Mouse (Mus musculus) urinary bladder, postnatal 4 days (tissue): ENCODE data around the gene Ltbp4.

Experiments used
- DNase-seq, 2 experiments: peaks; one replicate each; pipeline ENCODE4 v3.0.0; 2021 to 2022; ENCODE audit warnings: low spot score in 2 of 2

Ltbp4 gene

DNA sequence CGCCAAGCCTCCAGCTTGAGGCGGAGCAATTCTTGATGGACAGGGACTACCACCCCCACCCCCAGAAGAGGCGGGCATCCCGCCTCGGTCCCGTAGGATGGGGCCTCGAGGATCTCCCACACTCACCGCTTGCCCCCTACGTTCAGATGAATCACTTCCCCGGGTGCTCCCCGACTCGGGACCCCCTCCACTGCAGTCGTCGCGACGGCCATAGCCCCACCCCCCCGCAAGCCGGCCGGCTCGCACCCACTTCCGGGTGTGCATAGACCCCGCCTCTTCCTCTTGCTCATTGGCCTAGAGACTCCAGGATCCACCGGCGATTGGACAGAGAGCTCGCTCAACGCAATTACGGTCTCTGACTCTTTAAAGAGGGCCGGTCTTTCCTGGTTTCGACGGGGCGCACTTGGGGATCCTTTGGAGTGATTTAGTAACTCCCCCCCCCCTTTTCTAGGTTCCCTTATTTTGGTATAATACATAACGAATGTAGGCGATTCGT is 18.3 kb upstream of the Ltbp4 start, which contains the start of gene Shkbp1:
Gene Shkbp1 (minus strand): TSS at position 275 of the 496 bp plus-strand sequence.
- peak; percentile 79 to 87 for DNase-seq

DNA sequence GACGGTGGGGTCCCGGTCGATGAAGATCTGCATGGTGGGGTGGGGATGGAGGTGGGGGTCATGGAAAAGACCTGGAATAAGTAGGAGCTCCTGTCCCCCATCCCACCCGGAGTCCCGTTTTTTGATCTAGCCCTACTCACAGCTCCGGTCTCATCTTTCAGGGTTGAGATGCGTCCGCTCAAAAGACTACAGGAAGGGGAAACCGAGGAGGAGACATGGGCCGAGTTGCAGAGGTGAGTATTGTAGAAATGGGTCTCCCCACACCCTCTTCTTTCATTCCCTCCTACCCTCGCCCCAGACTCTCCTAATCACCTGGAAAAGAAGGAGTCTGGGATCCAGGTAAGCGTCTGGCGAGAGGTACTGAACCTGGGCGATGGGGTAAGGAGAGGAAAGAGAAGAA is 17.8 kb upstream of the Ltbp4 start:
- no peak for DNase-seq

- no peak for DNase-seq
Observed at GRCm38 (mm10) chr7:27354783-27355182, 17.3 kb upstream of the Ltbp4 start.

DNA sequence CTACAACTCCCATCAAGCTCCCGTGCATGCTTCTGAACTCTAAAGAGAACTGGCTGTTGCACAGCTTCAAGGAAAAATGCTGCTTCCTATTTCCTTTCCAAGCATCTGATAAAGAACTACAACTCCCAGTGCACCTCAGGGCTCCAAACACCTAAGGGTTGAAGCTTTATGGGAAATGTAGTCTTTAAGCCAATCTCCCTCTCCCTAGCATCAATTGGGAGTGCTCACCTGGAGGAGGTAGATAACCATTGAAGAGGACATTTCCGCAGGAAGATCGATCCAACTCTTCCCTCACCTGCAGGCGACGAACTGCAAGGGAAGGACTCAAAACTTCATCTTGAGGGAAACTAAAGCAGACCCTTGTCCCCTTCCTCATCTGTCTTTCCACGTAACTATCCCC is 16.7 kb upstream of the Ltbp4 start:
- no peak for DNase-seq

DNA sequence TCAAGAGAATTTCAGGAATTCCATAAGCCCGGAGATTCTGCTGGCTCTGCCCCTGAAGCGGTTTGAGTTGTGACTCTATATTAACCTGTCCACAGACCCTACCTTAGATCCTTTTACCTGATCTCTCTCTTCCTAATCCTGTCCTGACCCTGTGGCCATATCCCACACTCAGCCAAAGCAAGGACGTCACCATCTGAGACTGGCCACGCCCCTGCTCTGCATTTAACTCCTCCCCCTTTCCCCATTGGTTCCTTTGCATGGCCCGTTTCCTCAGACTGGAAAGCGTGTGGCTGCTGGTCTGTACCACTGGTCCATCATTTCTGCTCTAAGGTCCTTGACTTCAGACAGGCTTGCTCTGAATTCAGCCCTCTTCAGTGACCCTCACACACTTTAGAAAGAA is 8.0 kb upstream of the Ltbp4 start:
- no peak for DNase-seq

- DNase-seq: no peak
Observed at GRCm38 (mm10) chr7:27342595-27342994, 5.1 kb upstream of the Ltbp4 start.

DNA sequence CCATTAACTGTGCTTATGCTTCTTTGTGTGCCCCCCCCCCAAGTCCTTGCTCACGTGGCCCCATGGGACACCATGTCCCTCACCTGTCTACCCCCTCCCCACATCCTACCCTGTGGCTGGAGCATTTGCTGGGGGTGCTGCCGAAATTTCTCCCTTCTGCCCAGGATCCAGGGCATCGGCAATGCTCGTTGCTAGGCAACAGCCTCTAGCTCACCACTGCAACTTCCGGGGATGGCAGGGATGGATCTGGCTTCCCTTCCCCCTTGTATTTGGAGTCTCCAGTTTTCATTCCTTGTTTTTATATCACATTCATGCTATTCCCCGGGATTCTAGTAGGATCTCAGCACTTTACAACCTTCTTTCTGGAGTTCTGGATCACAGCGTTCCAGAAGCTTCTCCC is 2.0 kb upstream of the Ltbp4 start:
- no peak for DNase-seq

DNA sequence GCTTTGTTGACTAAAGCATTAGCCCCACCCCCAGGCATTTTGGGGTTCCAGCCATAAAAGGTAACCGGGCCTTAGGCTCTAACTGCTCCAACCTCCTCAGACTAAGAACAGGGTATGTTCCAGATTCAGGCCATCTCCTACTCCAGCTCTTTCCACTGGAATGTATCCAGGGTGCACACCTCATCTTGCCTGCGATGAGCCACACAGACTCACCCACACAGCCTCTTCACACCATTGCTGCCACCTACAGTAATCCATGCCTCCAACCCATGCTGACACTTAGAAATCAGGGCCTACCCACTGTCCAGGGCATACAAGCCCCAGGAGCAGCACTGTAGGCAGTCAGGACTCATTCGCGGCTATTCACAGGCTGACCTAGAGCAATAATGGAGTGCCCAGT is 1.6 kb upstream of the Ltbp4 start:
- no peak for DNase-seq

DNA sequence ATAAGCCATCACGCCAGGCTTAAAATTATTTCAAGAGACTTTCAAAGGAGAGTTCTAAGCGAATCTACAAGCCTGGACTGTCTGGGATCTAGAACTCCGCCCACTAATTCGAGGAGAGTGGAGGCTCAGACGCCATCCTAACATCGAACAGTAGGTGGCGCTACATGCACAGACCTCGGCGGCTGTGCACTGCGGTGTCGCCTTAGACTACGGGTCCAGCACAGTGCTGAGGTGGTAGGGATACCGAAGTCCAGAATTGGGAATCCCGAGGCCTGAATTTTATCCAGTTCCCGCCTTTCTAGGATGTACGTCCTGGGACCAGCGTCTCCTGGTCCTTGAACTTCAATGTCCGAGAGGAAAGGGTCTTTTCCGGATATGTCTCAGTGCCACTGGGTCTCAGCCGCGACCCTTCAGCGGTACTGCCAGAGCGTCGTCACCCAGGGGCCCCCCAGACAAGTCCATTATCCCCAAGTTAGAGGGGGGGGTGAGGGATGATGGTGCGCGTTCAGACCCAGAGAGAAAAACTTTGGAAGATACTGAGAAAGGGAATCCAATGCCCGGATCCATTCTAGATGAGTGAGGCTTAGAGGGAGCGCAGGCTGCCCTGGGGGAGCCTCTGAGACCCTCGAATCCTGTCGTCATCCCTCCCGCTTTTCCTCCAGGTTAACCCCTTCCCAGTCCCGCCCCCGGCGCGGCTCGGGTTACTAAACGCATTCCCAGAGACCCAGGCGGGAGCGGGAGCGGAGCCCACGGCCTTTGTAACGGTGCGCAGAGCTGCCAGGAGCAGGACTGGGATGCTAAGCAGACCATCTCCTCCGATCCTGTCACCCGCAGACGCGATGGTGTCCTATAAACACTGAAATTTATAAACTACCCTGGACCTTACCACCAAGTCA is 1.3 kb downstream of the Ltbp4 start:
- DNase-seq: peak; percentile 83 to 91

GRCm38 (mm10) chr7:27335011-27335720 is 2.3 kb downstream of the Ltbp4 start:
- DNase-seq: no peak

DNA sequence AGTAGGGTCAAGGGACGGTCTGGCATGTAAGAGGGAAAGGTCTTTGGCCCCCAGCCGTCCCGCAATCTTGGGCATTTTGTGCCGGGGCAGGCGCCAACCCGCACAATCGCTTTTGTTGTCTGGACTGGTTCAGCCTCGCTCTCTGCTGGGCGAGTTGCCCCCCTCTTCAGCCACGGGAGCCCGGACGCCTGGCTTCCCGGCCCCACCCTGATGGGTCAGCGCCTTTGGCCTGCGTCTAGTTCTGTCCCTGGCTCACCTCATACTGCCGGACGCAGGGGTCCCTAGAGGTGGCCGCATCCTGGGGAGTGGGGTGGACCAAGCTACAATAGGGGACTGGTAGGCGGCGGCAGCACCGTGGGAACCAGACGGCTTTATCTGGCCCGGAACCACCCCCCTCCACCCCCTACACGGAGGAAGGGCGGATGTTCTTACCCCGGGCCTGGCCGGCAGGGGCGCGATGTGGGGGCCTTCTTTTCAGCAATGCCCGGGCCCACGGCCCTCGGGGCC is 3.0 kb downstream of the Ltbp4 start:
- DNase-seq: no peak

DNA sequence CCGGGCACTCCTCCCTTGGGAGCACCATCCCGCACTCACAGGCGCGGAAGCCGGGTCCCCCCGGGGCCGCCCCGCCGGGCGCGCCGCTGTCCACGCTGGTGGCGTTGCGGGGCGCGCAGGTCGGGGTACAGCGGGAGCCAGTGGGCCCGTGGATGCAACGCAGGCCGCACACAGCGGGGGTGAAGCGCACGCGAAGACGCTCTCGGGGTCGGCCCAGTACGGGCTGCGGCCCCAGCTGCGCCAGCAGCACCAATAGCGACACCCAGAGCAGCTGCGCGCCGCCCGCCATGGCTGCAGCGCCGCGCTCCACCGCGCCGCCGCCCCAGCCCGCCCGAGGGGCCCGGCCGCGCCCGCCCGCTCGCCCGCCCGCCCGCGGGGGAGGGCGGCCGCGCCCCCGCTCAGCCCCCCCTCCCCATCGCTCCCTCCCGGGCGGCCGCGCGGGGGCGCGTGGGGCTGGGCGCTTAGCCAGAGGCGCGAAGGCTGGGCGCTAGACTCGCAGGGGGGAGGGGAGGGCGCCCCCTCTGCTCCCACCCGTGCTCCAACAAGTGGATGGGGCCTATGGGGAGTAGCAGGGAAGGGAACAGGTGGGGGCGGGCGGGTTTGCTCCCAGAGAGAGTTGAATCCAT is 4.1 kb downstream of the Ltbp4 start:
- DNase-seq: peak in 1 of 2 experiments; percentile 55

GRCm38 (mm10) chr7:27332353-27333199 is 4.9 kb downstream of the Ltbp4 start:
- peak; percentile 85 to 91 for DNase-seq

DNA sequence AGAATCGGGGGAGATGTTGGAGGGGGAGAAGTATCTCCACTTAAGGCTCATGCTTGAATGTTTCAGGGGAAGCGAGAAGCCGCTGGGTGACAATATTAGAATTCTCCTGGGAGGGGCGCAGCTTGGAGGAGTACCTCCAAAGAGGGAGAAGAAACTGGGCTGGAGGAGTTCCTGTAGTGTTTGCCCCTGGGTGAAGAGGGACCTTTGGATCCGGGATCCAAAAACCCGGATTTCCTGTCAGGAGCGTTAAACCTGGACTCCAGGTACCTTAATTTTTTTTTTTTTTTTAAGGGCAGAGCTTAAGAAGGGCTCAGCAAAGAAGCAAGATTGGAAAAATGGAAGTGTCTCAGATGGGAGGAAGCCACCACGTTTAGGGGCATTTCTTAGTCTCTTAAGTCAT is 5.6 kb downstream of the Ltbp4 start:
- no peak for DNase-seq

GRCm38 (mm10) chr7:27331541-27331851 is 6.0 kb downstream of the Ltbp4 start:
- no peak for DNase-seq

- DNase-seq: peak; percentile 95 to 96
Observed at GRCm38 (mm10) chr7:27330709-27331540, 6.6 kb downstream of the Ltbp4 start.

GRCm38 (mm10) chr7:27329981-27330380 is 7.5 kb downstream of the Ltbp4 start:
- DNase-seq: no peak

- DNase-seq: peak; percentile 71 to 91
Observed at GRCm38 (mm10) chr7:27329326-27329947, 8.1 kb downstream of the Ltbp4 start.

GRCm38 (mm10) chr7:27328648-27329047 is 8.8 kb downstream of the Ltbp4 start:
- no peak for DNase-seq

DNA sequence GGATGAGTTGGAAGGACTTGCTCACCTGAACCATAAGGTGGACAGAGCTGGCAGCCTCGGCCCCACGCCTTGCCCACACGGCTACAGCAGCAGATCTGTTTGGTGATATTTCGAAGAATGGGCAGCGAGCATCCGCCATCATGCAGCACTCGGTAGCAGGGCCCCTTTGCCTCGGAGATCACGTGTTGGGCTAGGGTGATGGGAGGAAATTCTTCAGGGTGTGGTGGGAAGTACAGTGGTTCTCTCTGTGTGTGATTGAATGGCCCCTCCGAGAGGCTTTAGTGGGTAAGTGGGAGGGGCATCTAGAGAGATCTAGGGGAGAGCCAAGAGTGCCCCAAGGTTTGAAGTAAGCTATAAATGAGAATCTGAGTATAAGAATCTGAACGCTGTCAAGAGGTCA is 9.3 kb downstream of the Ltbp4 start:
- no peak for DNase-seq
